Mouse (Mus musculus): ENCODE data around the gene Gm26920. TPM values are rescaled to one million over a fixed set of nuclear protein-coding genes. Genes with fewer than 3 reads are reported as not detected.

Gm26920 gene
- 0.74 and 0.83 TPM in 2 replicates for polyA plus RNA-seq (2015; fragmentation: Nextera tagmentation; extraction: Ambion mirVana)

DNA sequence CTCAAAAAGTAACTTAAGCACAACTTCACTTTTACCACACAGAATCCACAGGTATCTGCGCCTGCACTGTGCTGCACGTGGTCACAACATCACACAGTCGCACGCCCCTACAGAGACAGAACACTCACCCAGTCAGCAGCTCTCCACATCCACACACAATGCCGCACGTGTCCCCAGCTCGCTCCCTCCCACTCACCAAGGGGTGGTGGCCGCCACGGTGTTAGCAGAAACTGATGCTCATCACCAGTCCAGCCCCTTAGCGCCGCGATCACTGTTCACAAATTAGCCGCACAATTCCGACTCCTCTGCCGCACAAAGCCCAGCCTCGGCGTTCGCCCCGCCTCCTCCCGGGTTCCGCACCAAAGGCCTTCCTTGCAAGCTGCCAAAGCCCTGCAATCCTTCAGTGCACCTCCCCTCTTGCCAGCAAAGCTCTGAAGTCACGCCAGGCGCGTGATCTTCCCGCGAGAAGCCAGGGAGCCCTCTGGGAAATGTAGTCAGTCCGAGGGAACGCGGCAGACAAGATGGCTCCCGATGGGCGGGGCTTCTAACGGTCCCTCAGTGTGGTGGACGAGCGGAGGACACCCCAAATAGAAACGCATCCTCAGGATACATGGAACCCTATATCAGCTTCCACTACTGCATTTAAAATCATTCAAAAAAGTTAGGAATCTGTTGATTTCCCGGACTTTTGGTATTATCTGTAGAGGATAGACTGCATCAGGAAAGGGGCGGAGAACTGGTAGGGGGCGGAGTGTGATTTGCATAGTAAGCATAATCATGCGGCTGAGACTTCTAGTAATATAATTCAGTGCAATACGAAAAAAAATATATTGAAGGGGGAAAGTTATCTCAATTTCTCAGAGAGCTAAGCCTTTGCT is at the start of gene Gm26920, which contains the start of gene Zfp566:
Gene Gm26920, minus strand, starts transcription at position 319 of the 878 bp plus-strand sequence.
Gene Zfp566, minus strand, starts transcription at position 436 of the 878 bp plus-strand sequence.

DNA sequence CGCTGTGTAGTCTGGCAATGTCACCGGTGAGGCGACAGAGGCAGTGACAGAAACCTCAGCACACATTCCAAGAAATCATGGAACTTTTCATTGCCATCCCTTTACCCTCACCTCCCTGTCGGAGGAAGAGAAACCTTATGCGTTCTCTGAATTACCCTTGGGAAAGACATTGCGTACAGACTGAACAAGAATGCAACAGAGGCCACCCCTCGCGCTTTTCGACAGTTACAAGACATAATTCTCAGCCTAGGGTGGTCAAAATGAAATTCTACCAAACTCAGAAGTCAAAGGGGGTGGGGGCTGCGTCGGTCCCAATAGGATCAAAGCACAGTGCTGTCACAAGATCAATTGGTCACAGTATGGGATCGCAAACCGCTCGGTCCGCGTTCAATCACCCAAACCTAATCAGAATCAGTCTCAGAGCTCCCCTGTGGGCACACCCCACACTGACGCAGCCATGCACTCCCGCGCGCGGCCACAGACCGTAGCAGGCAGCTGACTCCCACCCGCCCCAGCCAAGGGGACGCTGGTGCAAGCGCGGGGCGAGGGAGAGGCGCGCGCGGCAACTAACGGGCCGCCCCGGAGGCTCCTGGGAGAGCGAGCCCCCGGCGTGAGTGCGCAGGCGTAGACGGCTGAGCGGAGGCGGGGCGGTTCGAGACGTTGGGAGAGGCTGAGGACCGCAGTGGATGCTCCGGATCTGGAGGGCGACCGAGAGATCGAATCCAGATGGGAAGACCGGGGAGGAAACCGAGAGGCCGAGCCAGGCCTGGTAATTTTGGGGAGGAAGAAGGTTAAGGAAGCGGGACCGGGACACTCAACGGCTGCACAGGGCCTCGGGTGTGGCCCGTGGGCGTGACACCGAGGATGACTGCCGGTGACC is 31.3 kb upstream of the Gm26920 start, which contains the start of gene Zfp382:
Gene Zfp382, plus strand, starts transcription at position 635 of the 880 bp plus-strand sequence.

DNA sequence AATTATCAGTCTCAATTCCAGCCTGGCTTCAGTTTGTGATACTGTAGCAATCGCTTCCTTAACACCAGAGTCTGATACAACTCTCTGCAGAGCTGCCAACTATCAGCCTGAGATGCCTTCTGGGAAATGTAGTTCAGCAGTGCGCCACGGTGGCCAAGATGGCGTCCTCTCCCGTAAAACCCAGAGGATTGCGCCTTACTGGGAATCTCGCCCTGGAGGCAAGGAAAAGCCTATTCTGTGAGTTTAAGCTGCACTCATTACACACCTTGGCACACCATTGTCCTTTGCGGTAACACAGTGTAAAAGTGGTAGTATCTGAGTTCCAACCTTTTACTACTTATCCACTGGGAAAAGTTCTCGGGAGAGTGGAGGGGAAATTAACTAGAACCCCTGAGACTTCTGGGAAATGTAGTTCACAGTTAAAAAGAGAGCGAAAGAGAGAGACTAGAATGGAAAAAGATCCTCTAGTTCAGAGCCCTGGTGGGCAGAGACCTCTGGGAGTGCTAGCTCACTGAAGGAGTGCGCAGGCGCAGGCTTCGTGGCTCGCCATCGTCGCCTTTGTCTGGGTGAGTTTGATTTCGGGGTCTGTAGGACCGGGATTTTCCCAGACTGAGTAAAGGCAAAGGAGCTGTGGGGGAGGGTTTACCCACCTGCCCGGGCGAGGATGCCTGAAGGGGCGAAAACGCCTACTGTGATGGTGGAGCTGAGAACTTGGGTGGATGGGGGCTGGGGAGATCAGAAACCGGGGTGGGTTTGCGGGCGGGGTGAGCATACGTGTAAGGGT is 4.6 kb upstream of the Gm26920 start, which contains the start of gene Zfp260:
Gene Zfp260, plus strand, starts transcription at position 132 of the 784 bp plus-strand sequence.

DNA sequence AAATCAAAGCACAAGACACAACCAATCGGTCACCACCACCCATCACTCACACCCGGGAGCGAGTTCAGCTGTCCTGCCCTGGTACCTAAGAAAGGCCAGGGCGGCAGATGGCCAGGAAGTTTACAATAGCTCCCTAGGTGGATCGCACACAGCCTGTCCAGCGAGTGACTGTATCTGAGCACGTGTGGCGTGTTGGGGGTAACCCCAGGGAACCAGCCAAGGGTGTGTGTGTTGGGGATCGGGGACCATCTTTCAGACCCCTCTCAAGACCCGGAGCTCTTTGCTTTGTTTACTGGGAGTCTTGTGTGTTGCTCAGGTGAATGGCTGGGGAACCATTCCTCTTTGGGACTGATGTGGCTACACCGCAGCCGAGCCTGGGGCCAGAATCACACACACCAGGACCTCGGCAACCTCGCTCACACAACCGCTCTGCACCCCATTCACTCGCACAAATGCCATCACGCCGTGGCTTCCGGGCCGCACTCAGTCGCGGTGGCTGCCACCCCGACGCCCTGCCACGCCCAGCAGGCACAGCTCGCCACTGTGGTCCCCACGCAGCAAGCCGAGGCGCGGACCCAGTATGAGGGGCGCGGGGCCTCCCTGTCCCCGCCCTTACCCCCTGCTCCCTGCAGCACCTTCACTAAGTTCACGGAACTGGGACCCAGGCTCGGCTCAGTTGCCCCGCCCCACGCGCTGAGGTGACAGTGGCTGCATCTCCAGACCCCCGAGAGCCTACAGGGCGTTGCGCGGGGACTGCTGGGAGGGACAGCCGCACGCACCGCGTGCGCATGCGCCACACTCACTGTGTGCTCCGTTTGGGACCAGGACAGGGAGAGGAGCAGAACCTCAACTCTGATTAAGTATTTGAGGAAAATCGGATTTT is 17.8 kb downstream of the Gm26920 start, which contains the start of gene Zfp82:
Gene Zfp82, minus strand, starts transcription at position 755 of the 883 bp plus-strand sequence.

DNA sequence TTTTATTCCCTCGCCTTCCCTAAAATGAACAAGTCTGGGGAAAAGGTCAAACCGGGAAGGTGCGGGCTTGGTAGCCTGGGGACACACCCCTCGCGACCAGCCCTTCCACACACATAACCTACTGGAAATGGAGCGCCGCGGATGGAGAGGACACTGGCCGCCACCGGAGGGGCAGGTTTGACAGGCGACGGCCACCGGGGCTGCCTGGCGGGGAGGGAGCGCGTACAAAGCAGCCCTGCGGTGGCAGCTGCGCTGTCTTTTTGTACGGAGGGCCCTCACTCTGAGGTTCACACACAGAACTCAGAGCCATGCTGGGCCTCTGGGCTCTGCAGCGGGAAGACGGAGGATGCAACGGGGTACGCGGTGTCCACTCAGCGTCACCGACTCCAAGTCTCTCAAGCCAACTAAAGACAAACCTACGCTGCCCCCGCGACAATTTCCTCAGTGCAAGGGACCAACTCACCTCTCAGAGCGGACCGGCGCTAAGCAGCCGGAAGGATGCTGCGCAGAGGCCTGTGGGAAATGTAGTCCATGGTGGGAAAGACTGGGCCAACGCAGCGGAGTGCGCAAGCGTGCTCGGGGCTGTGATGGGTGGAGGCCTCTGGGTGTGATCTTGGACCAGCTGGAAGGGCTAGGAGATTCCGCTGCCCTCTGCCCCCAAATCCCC is 39.2 kb downstream of the Gm26920 start, which contains the start of gene Zfp14:
Gene Zfp14, minus strand, starts transcription at position 499 of the 667 bp plus-strand sequence.

Small RNA genes lying within 50 kb of the gene (microRNA-seq; reads per million reads assigned to microRNA genes)
- gene Gm23368 (ENCODE audit: borderline replicate concordance, insufficient number of aligned reads) = not detected

Other genes starting within 250 kb of the Gm26920 start
- gene Zfp940, start 236.7 kb downstream of the Gm26920 start, polyA plus RNA-seq (2015; fragmentation: Nextera tagmentation; extraction: Ambion mirVana) = 1.9 and 2.1 TPM in 2 replicates
- gene Zfp420, start 230.4 kb downstream of the Gm26920 start, polyA plus RNA-seq (2015; fragmentation: Nextera tagmentation; extraction: Ambion mirVana) = 2.2 and 3.1 TPM in 2 replicates
- 4.8 and 6.3 TPM in 2 replicates for gene Zfp27, start 183.8 kb downstream of the Gm26920 start, polyA plus RNA-seq (2015; fragmentation: Nextera tagmentation; extraction: Ambion mirVana)
- gene Zfp383, start 182.2 kb downstream of the Gm26920 start, polyA plus RNA-seq (2015; fragmentation: Nextera tagmentation; extraction: Ambion mirVana) = 4.1 and 4.2 TPM in 2 replicates
- gene Zfp74, start 136.3 kb downstream of the Gm26920 start, polyA plus RNA-seq (2015; fragmentation: Nextera tagmentation; extraction: Ambion mirVana) = 5.6 and 8.2 TPM in 2 replicates
- 3.0 and 3.1 TPM in 2 replicates for gene Zfp568, start 106.5 kb downstream of the Gm26920 start, polyA plus RNA-seq (2015; fragmentation: Nextera tagmentation; extraction: Ambion mirVana)
- gene Zfp14, start 39.0 kb downstream of the Gm26920 start, polyA plus RNA-seq (2015; fragmentation: Nextera tagmentation; extraction: Ambion mirVana) = 3.5 and 4.4 TPM in 2 replicates
- gene Zfp82, start 17.5 kb downstream of the Gm26920 start, polyA plus RNA-seq (2015; fragmentation: Nextera tagmentation; extraction: Ambion mirVana) = 1.8 and 2.3 TPM in 2 replicates
- 3.9 and 5.6 TPM in 2 replicates for gene Zfp566, start 117 bp upstream of the Gm26920 start, polyA plus RNA-seq (2015; fragmentation: Nextera tagmentation; extraction: Ambion mirVana)
- 47.3 and 47.5 TPM in 2 replicates for gene Zfp260, start 4.4 kb upstream of the Gm26920 start, polyA plus RNA-seq (2015; fragmentation: Nextera tagmentation; extraction: Ambion mirVana)
- 3.9 and 5.4 TPM in 2 replicates for gene Zfp382, start 31.5 kb upstream of the Gm26920 start, polyA plus RNA-seq (2015; fragmentation: Nextera tagmentation; extraction: Ambion mirVana)
- gene Zfp146, start 79.3 kb upstream of the Gm26920 start, polyA plus RNA-seq (2015; fragmentation: Nextera tagmentation; extraction: Ambion mirVana) = 6.1 and 7.2 TPM in 2 replicates
- gene Cox7a1, start 93.7 kb upstream of the Gm26920 start, polyA plus RNA-seq (2015; fragmentation: Nextera tagmentation; extraction: Ambion mirVana) = 44.3 and 48.0 TPM in 2 replicates
- 132 and 167 TPM in 2 replicates for gene Capns1, start 108.4 kb upstream of the Gm26920 start, polyA plus RNA-seq (2015; fragmentation: Nextera tagmentation; extraction: Ambion mirVana)
- 136 and 153 TPM in 2 replicates for gene Polr2i, start 141.5 kb upstream of the Gm26920 start, polyA plus RNA-seq (2015; fragmentation: Nextera tagmentation; extraction: Ambion mirVana)
- 167 and 170 TPM in 2 replicates for gene Tbcb, start 141.9 kb upstream of the Gm26920 start, polyA plus RNA-seq (2015; fragmentation: Nextera tagmentation; extraction: Ambion mirVana)
- gene Ovol3, start 145.3 kb upstream of the Gm26920 start, polyA plus RNA-seq (2015; fragmentation: Nextera tagmentation; extraction: Ambion mirVana) = not detected in 2 replicates
- gene Thap8, start 189.7 kb upstream of the Gm26920 start, polyA plus RNA-seq (2015; fragmentation: Nextera tagmentation; extraction: Ambion mirVana) = 0.43 and 0.65 TPM in 2 replicates
- 2.7 and 3.7 TPM in 2 replicates for gene Wdr62, start 190.0 kb upstream of the Gm26920 start, polyA plus RNA-seq (2015; fragmentation: Nextera tagmentation; extraction: Ambion mirVana)
- gene Clip3, start 201.3 kb upstream of the Gm26920 start, polyA plus RNA-seq (2015; fragmentation: Nextera tagmentation; extraction: Ambion mirVana) = 23.7 and 60.5 TPM in 2 replicates
- 67.9 and 101 TPM in 2 replicates for gene Alkbh6, start 218.3 kb upstream of the Gm26920 start, polyA plus RNA-seq (2015; fragmentation: Nextera tagmentation; extraction: Ambion mirVana)
- gene Syne4, start 224.4 kb upstream of the Gm26920 start, polyA plus RNA-seq (2015; fragmentation: Nextera tagmentation; extraction: Ambion mirVana) = 10.1 and 17.2 TPM in 2 replicates
- 1.7 and 4.2 TPM in 2 replicates for gene E130208F15Rik, start 231.3 kb upstream of the Gm26920 start, polyA plus RNA-seq (2015; fragmentation: Nextera tagmentation; extraction: Ambion mirVana)
- 19.9 and 24.4 TPM in 2 replicates for gene Sdhaf1, start 233.5 kb upstream of the Gm26920 start, polyA plus RNA-seq (2015; fragmentation: Nextera tagmentation; extraction: Ambion mirVana)